Mouse (Mus musculus): Measurements from ENCODE around the gene Lhfpl5.

DNA sequence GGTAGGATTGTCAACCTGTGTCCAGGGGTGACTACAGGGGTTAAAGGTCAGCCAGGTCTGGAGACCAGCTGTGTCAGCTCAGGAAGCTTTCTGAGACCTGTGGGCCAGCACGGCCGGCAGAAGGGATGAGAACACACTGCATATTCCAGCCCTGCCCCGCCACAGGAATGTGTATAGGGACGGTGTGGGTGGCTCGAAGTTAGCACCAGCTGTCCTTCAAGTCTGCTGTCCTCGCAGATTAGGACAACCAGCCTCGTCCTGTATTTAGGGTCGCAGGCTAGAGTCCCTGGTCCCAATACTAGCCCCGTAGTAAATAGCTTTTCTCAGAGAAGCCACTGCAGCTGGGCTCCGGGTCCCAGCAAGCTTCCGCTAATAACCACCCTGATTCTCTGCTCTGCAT lies 26.9 kb upstream of the Lhfpl5 start:
- TF ChIP-seq POLR2A (IDR thresholded peaks at IDR 0.05; ENCODE audit: borderline replicate concordance, control insufficient read depth, low read depth, low read length): no peak
- TF ChIP-seq CTCF (IDR thresholded peaks at IDR 0.05; ENCODE audit: control insufficient read depth, insufficient read depth, low read length): no peak
